Mouse (Mus musculus) CH12.LX (cell line): ENCODE results near the gene Olfr221.

Experiments used
- CHD2 ChIP-seq: IDR thresholded peaks from 2 replicates; pipeline ENCODE4 v1.6.1; 2011; ENCODE audit warnings: low read length, improper control_type of control experiment
- CTCF ChIP-seq, 2 experiments: IDR thresholded peaks in 1 of 2; conservative IDR thresholded peaks in 1 of 2; 2 replicates each; pipeline ENCODE4 v1.5.1; 2011 to 2012; ENCODE audit warnings: low read depth in 2 of 2, low read length in 2 of 2, improper control_type of control experiment in 1 of 2, inconsistent platforms in 1 of 2, mild to moderate bottlenecking in 1 of 2, moderate library complexity in 1 of 2
- EP300 ChIP-seq: IDR thresholded peaks from 2 replicates; pipeline ENCODE4 v1.6.1; 2011; ENCODE audit warnings: low read length, improper control_type of control experiment
- HCFC1 ChIP-seq: IDR thresholded peaks from 2 replicates; pipeline ENCODE4 v1.6.1; 2012; ENCODE audit warnings: low read depth, mild to moderate bottlenecking, inconsistent platforms, low read length, improper control_type of control experiment
- JUN ChIP-seq: IDR thresholded peaks from 2 replicates; pipeline ENCODE4 v1.6.1; 2011; ENCODE audit warnings: low read depth, mild to moderate bottlenecking, low read length, improper control_type of control experiment, moderate library complexity; ENCODE audit not compliant: insufficient read depth
- MEF2A ChIP-seq: IDR thresholded peaks from 2 replicates; pipeline ENCODE4 v1.6.1; 2014; ENCODE audit warnings: low read depth, mild to moderate bottlenecking, inconsistent platforms, low read length, improper control_type of control experiment, borderline replicate concordance
- MYC ChIP-seq: IDR thresholded peaks from 2 replicates; pipeline ENCODE4 v1.6.1; 2011; ENCODE audit warnings: low read depth, mild to moderate bottlenecking, improper control_type of control experiment, low read length
- PAX5 ChIP-seq: IDR thresholded peaks from 2 replicates; pipeline ENCODE4 v1.6.1; 2012; ENCODE audit warnings: low read length, inconsistent platforms, mixed read lengths
- POLR2A ChIP-seq: IDR thresholded peaks from 2 replicates; pipeline ENCODE4 v1.6.1; 2011; ENCODE audit warnings: low read depth, mild to moderate bottlenecking, improper control_type of control experiment, low read length
- RAD21 ChIP-seq: IDR thresholded peaks from 2 replicates; pipeline ENCODE4 v1.6.1; 2011; ENCODE audit warnings: low read depth, mild to moderate bottlenecking, low read length, improper control_type of control experiment, moderate library complexity
- RCOR1 ChIP-seq: conservative IDR thresholded peaks from 2 replicates; pipeline ENCODE4 v1.6.1; 2012; ENCODE audit warnings: low read depth, mild to moderate bottlenecking, inconsistent platforms, low read length, improper control_type of control experiment
- USF1 ChIP-seq: IDR thresholded peaks from 2 replicates; pipeline ENCODE4 v1.6.1; 2014; ENCODE audit warnings: low read depth, mild to moderate bottlenecking, inconsistent platforms, low read length, improper control_type of control experiment
- ZMIZ1 ChIP-seq: IDR thresholded peaks from 2 replicates; pipeline ENCODE4 v1.6.1; 2012; ENCODE audit warnings: low read depth, mild to moderate bottlenecking, inconsistent platforms, low read length, improper control_type of control experiment

- TF ChIP-seq CTCF (conservative IDR thresholded peaks at IDR 0.05 in 1 of 2, IDR thresholded peaks at IDR 0.05 in 1 of 2; ENCODE audit: low read depth in 2 of 2, low read length in 2 of 2), result no peak
- no peak for TF ChIP-seq MYC
- no peak for TF ChIP-seq MEF2A
- TF ChIP-seq CHD2, result no peak
- TF ChIP-seq USF1, result no peak
- no peak for TF ChIP-seq PAX5
- no peak for TF ChIP-seq RCOR1
- no peak for TF ChIP-seq JUN
- TF ChIP-seq EP300, result no peak
- TF ChIP-seq HCFC1, result no peak
- no peak for TF ChIP-seq RAD21
- TF ChIP-seq POLR2A, result no peak
- TF ChIP-seq ZMIZ1, result no peak
Measured at GRCm38 (mm10) chr14:52010446-52011111, 31.7 kb downstream of the Olfr221 start.
